Mouse (Mus musculus) telencephalon, adult 2 months (tissue): Measurements from ENCODE around the gene Plch2.
A peak's percentile ranks its signal among the peaks of the same experiment; 100 is the strongest.

Experiments used
- DNase-seq: peaks from one replicate; pipeline ENCODE4 v3.0.0-alpha.2; 2011; ENCODE audit warnings: low read depth, low spot score

Plch2 gene

DNA sequence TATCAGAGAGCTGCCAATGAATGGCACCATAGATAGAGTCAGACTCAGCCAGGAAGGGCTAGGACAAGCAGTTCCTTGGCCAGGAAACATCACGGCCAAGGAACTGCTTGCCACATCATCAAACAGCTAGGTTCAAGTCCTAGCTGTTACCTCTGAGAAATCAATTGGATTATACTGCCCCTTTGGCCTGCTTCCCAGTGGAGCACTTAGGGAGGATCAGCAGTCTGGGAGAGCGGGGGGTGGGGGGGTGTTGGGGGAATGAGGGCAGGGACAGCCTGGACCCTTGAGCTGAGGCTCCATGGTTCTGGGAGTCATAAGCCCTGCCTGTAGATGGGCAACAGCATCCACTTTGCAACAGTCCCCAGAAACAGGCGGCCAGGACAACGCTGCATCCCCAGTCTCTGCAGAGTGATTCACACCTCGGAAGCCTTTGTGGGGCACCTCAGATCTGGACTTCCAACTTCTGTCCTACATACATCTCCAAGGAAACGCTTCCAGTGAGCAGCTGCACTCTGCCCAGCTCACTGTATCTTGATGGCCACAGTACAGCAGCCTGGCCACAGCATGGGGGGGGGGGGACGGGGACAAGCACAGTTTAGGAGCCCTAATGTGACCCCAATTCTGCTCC is 34.2 kb downstream of the Plch2 start:
- DNase-seq = no peak

DNA sequence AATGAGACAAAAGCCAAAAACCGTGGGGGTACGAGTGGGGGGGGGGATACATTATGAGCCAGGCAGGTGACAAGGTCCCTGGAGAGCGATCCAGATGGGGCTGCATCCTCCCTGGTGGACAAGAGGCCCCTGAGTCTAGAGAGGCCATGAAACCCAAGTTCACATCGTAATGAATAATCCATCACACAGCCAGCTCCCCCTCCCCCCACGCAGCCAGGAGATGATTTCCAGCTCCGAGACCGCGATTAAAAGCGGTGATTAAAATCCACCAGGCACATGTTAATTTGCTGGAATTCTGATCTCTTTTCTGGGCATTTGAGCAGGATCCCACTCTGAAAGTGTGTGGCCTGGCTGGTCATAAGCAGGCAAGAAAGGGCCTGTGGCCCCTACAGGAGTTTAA is 35.8 kb downstream of the Plch2 start:
- DNase-seq = no peak

DNA sequence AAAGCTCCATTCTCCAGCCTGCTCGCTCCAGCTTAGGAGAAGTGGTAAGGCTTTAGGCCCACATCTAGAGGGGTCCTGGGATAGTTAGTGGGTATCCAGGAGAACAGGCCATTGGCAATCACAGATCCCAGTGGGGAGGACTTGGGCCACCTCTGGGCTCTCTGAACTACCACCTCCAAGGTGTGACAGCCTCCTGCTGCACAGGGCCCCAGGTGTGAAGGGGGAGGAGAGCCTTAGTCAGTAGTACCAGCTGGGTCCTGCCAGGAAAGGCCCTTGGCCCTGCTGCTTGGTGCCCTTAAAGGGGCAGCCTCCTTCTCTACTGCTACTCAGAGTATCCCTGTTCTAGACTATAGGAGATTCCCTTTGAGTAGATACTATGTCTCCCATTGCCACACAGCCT is 36.4 kb downstream of the Plch2 start:
- DNase-seq = no peak

DNA sequence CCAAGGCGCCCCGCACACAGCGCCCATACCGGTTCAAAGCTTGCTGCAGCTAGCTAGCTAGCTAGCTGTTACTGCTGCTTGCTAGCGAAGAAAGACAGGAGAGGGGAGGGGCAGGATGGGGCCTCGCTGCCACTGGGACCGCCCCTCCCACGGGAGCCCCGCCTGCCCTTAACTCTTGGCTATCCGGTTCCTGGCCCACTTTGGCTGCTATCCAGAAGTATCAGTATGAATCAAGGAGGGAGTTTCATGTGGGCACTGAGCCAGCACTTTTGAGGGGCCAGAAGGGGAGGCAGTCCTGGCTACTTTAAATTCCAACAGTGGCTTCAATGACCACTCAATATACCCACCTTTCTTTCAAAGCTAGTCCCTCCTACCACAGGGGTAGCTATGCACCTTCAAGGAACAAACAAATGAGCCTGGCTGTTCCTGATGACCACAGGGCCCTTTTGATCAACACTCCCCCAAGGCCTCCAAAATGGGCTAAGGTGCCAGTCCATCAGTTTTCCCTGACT is 37.2 kb downstream of the Plch2 start:
- no peak for DNase-seq

DNA sequence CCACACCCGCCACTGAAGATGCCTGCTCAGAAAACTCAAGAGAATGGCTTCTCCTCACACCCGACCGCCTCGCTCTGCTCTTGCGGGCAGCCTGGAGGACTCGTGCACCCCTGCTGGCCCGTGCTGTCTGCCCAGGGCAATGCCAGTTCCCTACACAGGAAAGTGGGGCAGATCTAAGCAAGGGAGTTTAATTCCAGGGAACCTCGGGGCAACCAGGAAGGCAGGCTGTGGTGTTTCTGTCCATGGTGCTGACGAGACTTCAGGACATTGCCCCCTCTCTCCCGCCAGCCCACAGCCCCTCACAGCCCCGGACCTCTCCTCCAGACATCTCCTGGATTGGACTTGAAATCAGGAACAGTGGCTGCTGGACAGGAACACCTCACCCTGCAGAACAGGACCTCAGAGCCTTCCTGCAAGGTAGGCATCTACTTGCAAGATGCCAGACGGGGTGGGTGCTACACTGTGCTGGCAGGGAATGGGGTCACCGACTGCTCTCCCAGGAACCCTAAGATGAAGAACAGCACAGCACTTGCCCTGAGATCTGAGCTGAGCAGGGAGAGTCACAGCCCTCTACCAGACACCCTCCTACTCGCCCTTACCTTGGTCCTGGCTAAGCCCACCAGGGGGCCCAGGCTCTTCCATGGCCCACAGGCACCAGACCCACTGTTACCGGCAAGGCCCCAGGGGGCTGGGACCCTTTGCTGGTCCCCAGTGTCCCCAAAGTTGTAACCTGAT is 37.8 kb downstream of the Plch2 start:
- no peak for DNase-seq

DNA sequence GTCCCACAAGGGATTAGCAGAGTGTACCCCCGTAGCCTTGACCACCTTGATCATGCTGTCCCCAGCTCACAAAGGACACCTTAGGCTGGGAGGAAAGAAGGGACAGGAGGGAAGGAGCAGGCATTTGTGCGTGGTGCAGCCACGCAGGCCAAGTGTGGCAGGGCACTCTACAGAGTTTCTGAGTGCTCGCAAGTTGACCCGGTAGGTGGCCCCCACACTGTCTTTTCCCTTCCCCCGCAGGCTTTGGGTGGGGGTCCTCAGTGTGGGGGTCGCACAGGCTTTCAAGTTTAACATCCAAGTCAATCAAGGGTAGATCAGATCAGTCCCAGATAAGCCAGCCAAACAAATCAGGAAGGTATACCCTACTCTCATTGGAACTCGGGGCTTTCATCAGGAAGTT is 38.5 kb downstream of the Plch2 start:
- no peak for DNase-seq

DNA sequence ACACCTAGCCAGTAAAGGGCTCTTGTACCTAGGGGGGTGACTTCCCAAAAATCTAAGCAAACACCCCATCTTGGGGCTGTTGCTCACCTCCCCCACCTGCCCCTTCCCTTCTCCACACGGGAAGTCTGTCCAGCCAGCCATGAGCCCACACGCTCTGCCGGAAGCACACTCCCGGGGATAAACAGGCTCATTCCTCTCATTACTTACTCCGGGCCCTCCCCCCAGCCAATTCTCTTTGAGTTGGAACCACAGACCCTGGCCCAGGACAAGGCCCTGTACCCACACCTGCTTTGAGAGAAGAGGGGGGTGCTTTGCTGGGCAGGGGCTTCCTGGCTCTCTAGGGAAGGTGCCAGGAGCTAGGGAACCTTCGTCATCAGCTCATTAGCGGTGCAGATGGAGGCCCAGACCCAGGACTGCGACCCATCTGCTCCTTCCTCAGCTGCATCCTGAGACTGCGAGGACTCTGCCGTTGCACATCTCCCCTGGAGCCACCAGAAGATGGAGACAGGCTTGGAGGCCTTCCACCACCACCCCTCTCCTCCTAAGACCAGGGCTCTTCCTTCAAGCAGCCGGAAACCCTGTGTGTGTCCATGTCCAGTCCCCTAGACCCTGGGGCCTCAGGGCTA is 39.2 kb downstream of the Plch2 start:
- no peak for DNase-seq

DNA sequence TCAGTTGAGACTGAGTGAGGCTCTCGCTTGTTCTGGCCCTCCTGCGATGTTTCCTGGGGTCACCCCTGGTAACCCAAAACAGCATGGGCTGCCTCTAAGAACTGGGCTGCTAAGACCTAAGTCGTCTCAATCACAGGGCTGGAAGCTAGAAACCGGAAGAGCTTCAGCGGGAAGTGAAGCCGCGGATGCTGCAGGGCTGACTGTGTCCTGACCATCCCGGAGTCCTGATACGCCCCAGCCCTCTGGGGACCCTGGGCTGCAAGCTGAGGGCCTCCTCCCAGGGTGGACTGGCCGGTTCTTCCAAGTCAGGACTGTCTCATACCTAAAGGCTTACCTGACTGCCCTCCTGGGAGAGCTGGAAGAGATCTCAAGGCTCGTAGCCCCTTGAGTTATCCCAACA is 39.8 kb downstream of the Plch2 start:
- DNase-seq = no peak

DNA sequence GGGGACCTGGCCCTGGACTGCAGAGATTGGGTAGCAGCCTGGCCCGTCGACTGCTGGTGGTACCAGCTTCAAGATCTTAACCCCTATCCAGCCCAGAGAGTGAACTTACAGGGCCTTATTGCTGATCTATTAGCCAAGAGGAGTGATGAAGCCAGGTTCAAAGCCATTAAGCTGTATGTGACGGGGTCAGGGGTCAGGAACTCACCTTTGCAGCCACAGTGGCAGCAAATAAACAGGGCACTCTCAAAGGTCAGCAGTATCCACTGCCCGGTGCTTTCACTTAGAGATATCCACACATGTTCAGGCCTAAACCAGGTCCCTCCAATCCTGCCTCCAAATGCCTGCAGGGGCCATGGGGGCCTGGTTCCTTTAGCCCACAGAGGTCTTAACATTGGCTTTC is 41.0 kb downstream of the Plch2 start:
- no peak for DNase-seq

DNA sequence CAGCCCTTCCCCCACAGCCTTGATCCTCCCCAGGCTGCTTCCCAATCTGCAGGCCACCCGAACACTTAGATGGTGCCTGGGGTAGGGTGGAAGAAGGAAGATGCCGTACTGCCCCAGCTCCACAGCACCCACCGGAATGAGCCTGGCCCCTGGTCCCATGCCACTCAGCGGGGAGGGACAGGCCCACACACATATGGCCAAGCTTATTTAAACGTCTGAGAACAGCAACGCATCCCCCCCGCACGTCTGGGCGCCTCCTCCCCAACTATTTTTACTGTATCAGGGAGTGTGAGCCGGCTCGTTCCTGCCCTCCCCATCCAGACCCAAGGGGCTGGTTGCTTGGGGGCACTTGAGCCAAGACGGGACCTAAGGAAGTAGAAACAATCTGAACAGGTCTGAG is 41.8 kb downstream of the Plch2 start:
- peak; percentile 59 for DNase-seq

DNA sequence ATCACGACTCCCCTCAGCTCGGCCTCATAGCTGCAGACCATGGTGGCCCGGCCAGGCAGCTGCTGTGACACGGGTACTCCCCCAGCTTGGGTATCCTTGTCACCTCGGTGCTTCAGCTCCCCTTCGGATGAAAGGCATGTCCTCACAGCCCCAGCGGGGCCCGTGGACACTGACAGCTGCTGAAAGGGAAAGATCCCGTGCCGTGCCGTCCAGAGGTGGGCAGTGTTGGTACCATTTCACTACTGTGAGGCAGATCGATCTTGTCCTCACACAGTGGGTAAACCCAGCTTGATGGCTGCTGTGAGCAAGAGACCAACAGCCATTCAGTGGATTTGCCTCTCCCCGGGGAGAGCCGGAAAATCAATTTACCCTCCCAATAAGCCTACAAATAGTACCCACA is 42.3 kb downstream of the Plch2 start:
- no peak for DNase-seq

DNA sequence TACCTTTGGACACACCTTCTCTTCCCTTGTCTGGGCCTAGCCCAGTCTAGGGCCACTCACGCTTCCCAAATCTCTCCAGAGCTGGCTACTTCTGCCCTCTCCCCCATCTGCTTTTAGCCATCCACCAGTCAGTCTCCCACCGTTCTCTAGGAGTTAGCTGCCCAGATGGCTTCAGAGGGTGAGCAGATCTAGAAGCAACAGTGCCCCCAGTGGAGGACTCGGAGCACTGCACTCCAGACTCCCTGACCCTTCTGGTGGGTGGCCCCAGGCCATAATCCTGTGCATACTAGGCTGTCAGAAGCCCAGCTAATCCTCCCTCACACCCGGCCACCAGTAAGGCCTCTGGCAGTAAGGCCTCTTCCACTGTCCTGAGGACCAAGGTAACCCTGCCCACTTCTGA is 43.8 kb downstream of the Plch2 start:
- no peak for DNase-seq

DNA sequence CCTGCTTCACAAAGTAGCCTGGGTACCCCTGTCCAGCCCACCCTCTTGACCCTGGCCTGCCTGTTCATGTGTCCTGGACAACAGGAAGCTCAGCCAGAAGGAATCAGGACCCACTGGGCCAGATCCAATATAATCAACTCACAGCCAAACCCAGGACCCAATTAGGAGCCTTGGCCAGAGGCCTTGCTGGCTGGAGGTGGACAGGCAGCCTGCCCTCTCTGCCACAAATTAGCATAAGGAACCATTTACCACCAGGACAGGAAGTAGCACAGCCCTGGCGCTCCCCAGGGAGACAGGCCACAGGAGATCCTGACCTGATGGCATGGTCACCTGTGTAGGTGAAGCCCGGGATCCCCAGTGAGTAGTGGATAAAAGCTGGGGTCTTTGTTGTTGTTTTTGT is 44.5 kb downstream of the Plch2 start:
- no peak for DNase-seq

DNA sequence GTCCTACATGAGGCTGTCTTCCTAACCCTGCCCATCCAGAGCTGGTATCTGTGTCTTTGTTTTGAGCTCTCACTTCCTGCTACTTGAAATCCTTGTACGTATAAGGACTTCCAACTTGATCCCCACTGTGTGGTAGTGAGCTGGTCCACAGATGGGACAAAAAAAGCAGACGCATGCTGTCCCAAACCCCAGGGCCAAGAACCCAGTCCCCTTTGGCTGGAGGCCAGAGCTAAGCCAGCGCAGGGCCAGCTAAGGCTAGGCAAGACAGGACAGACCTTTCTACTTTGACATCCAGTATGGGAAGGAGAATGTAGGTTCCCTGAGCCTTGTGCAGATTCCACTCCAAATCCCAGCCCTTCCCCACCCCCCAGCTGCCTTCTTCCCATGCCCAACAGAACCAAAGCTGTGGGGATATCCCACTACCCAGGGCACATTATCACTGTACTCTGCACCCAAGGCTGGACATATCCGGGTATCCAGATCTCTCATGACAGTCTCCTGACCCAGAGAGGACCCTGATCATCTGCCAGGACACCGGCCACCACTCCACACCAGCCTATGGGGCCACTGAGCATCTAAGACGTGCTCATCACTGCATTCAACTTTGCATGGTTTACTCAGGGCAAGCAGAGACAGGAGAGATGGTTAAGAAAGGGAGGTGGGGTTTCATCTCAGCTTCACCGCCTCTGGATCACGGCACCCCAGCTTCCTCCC is 45.1 kb downstream of the Plch2 start:
- DNase-seq = no peak

DNA sequence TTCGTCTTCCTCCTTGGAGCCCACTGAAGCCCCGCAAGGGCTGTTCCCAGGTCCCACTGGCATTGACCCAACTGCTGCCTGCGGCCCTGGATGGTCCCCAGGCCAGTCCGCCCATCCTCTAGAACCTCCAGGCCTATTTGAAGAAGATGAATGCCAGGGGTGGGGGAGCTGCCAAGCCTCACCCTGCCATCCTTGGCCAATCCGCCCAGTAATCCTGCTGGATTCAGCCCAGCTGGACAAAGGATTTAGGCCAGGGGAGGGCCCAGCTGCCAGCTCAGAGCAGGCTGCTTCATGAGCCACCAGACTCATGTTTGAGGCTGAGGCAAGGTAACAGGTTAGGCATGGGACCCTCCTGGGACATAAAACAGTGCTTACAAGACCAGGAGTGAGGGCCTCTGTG is 45.7 kb downstream of the Plch2 start:
- no peak for DNase-seq

DNA sequence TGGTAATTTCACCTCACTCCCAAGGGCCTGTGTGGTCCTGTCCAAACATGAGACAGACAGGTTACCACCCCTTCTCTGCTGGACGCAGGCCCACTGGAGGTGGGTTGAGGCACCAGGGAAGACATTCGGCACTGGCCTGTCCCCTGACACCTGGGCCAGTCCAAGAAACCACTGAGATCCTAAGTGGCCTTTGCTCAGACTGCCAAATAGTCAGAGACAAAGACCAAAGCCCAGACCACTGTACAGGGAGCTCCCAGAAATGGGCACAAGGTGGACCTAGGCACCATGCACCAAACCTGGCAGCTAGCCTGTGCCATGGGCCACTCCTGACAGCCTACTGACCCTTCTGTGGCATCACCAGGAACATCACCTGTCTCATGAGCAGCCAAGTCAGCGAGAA is 47.4 kb downstream of the Plch2 start:
- no peak for DNase-seq

DNA sequence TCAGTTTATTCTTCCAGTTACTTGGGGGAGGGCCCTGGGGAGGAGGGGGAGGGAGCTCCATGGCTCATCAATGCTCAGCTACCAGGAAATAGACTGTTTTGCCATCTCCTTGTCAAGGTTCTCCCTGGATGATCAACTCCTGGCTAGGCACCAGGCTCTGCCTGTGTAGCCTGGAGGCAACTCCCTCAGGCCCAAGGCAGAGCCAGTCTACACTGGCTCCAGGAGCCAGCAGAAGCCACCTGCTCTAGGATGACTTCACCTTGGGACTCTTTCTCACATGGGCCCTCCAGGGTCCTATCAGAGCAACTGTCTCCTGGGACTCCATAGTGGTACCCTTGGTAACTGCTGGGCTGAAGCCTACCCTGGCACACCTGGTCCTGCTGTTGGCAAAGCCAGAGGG is 48.5 kb downstream of the Plch2 start:
- no peak for DNase-seq

DNA sequence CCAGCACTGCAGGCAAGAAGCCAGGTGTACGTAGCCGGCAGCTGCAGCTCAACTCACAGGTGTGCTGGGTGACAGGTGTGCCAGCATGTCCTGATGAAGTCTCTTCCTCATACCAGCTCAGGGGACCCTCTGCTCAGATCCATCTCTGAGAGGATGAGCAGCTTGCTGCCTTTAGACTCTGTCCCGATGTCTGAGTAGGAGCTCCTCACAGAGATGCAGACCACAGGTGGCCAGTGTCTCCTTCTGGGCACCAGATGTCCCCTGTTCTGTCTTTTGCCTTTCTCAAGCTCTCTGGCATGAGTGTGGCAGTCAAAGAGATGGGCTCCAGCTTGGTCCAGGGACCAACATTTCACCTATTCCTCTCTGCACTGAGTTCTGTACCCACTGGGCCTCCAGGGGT is 48.9 kb downstream of the Plch2 start:
- DNase-seq = no peak

DNA sequence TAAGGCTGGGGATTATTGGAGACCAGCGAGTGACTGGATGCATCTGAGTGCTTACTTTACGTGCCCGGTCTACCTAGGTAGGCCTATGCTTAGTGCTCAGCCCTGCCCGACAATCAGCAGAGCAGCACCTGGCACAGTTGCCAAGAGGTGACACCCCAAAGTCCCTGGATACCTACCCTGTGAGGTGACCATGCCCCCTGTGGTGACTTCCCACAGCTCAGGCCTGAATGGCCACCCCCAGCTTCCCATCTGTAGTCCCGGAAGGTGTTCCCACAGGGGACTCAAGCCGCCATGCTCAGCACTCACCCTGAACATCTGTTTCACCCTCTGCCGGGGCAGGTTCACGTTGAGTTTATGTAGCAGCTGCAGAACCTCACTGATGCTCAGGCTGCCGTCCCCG is 50.3 kb downstream of the Plch2 start:
- DNase-seq = no peak

DNA sequence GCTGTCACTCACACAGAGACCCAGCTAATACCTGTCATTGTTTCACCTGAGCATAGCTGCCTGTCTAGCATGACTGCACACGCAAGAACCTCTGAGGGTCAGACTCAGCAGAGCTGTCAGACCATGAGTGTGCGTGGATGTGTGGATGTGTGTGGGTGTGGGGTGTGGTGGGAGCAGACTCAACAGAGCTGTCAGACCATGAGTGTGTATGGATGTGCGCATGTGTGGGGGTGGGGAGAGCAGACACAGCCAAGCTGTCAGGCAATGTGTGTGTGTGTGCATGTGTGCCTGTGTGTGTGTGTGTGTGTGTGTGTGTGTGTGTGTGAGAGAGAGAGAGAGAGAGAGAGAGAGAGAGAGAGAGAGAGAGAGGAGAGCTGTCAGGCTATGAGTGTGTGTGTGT is 51.3 kb downstream of the Plch2 start:
- DNase-seq = no peak

DNA sequence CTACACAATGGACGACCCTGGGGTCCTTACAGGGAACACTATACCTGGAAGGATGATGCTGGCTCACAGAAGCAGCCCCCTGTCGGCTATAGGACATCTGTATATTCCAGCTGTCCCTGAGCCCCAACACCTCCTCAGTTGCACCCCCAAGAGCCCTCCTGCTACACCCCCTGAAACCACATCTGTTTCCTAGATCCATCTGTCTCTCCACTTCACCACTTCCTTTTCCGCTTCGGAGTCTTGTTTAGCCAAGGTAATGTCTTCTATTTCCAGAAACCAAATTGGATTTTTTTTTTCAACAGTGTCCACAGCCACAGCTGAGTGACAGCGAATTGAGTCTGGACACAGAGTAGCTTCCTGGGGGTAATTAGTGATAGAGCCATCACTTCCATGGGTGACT is 57.2 kb downstream of the Plch2 start:
- DNase-seq = no peak

DNA sequence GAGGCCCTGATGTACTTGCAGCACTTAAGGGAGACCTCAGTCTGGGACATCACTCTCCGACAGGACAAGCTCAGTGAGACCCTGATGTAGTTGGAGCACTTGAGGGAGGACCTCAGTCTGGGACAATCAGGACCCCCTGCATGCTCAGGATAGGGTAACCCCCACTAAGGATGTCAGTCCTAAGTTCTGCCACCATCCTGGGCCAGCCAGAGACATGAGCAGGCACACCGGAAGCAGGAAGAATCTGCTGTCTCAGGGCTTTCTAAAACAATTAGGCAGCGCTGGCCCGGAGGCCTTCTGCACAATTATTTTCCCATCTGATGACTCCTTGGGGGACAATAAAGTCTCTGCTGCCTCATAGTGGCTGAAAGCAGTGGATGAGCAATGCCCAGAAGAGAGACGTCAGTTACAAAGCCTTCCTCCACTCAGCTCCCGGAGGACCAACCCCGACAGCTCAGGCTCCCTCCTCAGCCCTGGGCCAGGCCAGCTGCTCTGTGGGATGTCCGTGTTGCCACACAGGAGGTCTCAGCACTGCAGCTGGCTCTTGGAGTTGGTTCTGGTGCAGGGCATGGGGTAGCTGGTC is 59.9 kb downstream of the Plch2 start:
- DNase-seq = no peak
